Mouse (Mus musculus) forebrain, embryonic 15.5 days (tissue): ENCODE data around the gene Kif5a. TPM values are rescaled to one million over a fixed set of nuclear protein-coding genes. Genes with fewer than 3 reads are reported as not detected.

Experiments used
- ATAC-seq: fragments of 200-750 bp; cut with Nextera tagmentation; replicated peaks from 2 replicates; pipeline ENCODE4 v1.8.0; 2017; ENCODE audit warnings: mild to moderate bottlenecking, moderate TSS enrichment, moderate library complexity
- H3K27ac ChIP-seq: fragments of 300-500 bp; sonication (generic); replicated peaks from 2 replicates; pipeline ENCODE4 v1.5.1; 2015; ENCODE audit warnings: mild to moderate bottlenecking, inconsistent platforms
- H3K27me3 ChIP-seq: fragments of 300-500 bp; sonication (generic); 2 replicates; pipeline ENCODE4 v1.6.1; 2015; ENCODE audit warnings: inconsistent platforms
- H3K36me3 ChIP-seq: fragments of 300-500 bp; sonication (generic); 2 replicates; pipeline ENCODE4 v1.6.1; 2015; ENCODE audit warnings: mild to moderate bottlenecking, inconsistent platforms
- H3K4me1 ChIP-seq: fragments of 300-500 bp; sonication (generic); 2 replicates; pipeline ENCODE4 v1.6.1; 2015; ENCODE audit warnings: inconsistent platforms
- H3K4me2 ChIP-seq: fragments of 300-500 bp; sonication (generic); replicated peaks from 2 replicates; pipeline ENCODE4 v1.6.1; 2015; ENCODE audit warnings: mild to moderate bottlenecking, inconsistent platforms
- H3K4me3 ChIP-seq: fragments of 300-500 bp; sonication (generic); 2 replicates; pipeline ENCODE4 v1.5.1; 2015; ENCODE audit warnings: mild to moderate bottlenecking, inconsistent platforms
- H3K9ac ChIP-seq: fragments of 300-500 bp; sonication (generic); replicated peaks from 2 replicates; pipeline ENCODE4 v1.6.1; 2015; ENCODE audit warnings: mild to moderate bottlenecking, inconsistent platforms
- H3K9me3 ChIP-seq: fragments of 300-500 bp; sonication (generic); 2 replicates; pipeline ENCODE4 v1.6.1; 2016; ENCODE audit warnings: inconsistent platforms
- WGBS: fragments of 180-500 bp; shearing (Covaris S2); methylation state at CpG from one replicate; pipeline ENCODE4 v1.1.7; 2015; ENCODE audit warnings: mixed read lengths; 5-methylcytosine and 5-hydroxymethylcytosine counted together
- polyA plus RNA-seq: library from polyadenylated mRNA; unstranded; fragments of >200 nt; fragmentation: Nextera tagmentation; extraction: Ambion mirVana; gene quantifications from 2 replicates; pipeline ENCODE4 v1.2.1, GENCODE M21; 2015

The Kif5a gene
- polyA plus RNA-seq, 1 experiment from 2014 or later, result 80.6 TPM

GRCm38 (mm10) chr10:127294895-127295510 is 31.9 kb upstream of the Kif5a start:
- H3K36me3 ChIP-seq, result peaks cover 61% of the 10 kb centered on the region
- H3K27me3 ChIP-seq, result no peaks in the 10 kb centered on the region
- 92% methylated on average over 10 of the region's 10 CpGs for WGBS
- no peak overlapping the region for H3K27ac ChIP-seq
- no peak overlapping the region for H3K4me3 ChIP-seq
- H3K9ac ChIP-seq, result no peak overlapping the region
- H3K4me1 ChIP-seq, result peaks cover 17% of the 10 kb centered on the region
- no peaks in the 10 kb centered on the region for H3K9me3 ChIP-seq
- no peak for ATAC-seq
- no peak overlapping the region for H3K4me2 ChIP-seq

- Histone ChIP-seq H3K4me1 (peaks cover 26% of the 10 kb centered on the region), H3K4me2 (no peak overlapping the region), H3K27me3 (no peaks in the 10 kb centered on the region), H3K4me3 (no peak overlapping the region), H3K27ac (no peak overlapping the region), H3K9me3 (no peaks in the 10 kb centered on the region), H3K36me3 (peaks cover 48% of the 10 kb centered on the region), H3K9ac (no peak overlapping the region)
- 88% methylated on average over 3 of the region's 3 CpGs for WGBS
- ATAC-seq, result no peak
Measured at GRCm38 (mm10) chr10:127293590-127294113, 30.5 kb upstream of the Kif5a start.

- Histone ChIP-seq H3K4me1 (peaks cover 27% of the 10 kb centered on the region), H3K27me3 (no peaks in the 10 kb centered on the region), H3K9me3 (no peaks in the 10 kb centered on the region), H3K36me3 (peaks cover 46% of the 10 kb centered on the region), H3K4me2 (no peak overlapping the region), H3K9ac (no peak overlapping the region), H3K4me3 (no peak overlapping the region), H3K27ac (no peak overlapping the region)
- 89% methylated on average over 6 of the region's 6 CpGs for WGBS
- ATAC-seq, result no peak
Measured at GRCm38 (mm10) chr10:127292987-127293538, 29.9 kb upstream of the Kif5a start.

- Histone ChIP-seq H3K4me2 (peak overlapping the region; percentile 91), H3K36me3 (peaks cover 36% of the 10 kb centered on the region), H3K9me3 (no peaks in the 10 kb centered on the region), H3K27ac (no peak overlapping the region; the same call in 1 of the 2 replicates), H3K27me3 (no peaks in the 10 kb centered on the region), H3K4me3 (peak overlapping the region; percentile 65), H3K4me1 (peaks cover 38% of the 10 kb centered on the region), H3K9ac (peak overlapping the region; percentile 70)
- ATAC-seq, result no peak
- WGBS, result 51% methylated on average over 5 of the region's 5 CpGs
Measured at GRCm38 (mm10) chr10:127291881-127292638, 28.9 kb upstream of the Kif5a start.

GRCm38 (mm10) chr10:127290930-127291880 is 28.1 kb upstream of the Kif5a start:
- Histone ChIP-seq H3K27ac (peak overlapping the region; percentile 97), H3K27me3 (no peaks in the 10 kb centered on the region), H3K9me3 (no peaks in the 10 kb centered on the region), H3K9ac (peak overlapping the region; percentile 70), H3K4me3 (peak overlapping the region; percentile 65), H3K4me1 (peaks cover 46% of the 10 kb centered on the region), H3K36me3 (peaks cover 33% of the 10 kb centered on the region), H3K4me2 (peak overlapping the region; percentile 91)
- peak; percentile 62 for ATAC-seq
- WGBS, result 2% methylated on average over 19 of the region's 19 CpGs

GRCm38 (mm10) chr10:127290307-127290929 is 27.3 kb upstream of the Kif5a start:
- peak overlapping the region; percentile 70 for H3K9ac ChIP-seq
- peak overlapping the region; percentile 91 for H3K4me2 ChIP-seq
- ATAC-seq, result peak; percentile 90
- H3K9me3 ChIP-seq, result no peaks in the 10 kb centered on the region
- peaks cover 33% of the 10 kb centered on the region for H3K36me3 ChIP-seq
- peaks cover 53% of the 10 kb centered on the region for H3K4me1 ChIP-seq
- under 1% methylated on average over 43 of the region's 47 CpGs for WGBS
- H3K4me3 ChIP-seq, result peak overlapping the region; percentile 65
- H3K27me3 ChIP-seq, result no peaks in the 10 kb centered on the region
- peak overlapping the region; percentile 97 for H3K27ac ChIP-seq

GRCm38 (mm10) chr10:127289573-127290191 is 26.5 kb upstream of the Kif5a start:
- peaks cover 53% of the 10 kb centered on the region for H3K4me1 ChIP-seq

GRCm38 (mm10) chr10:127288800-127289572 is 25.8 kb upstream of the Kif5a start, which contains the start of gene Mbd6:
Mbd6 (minus strand) TSS chr10:127289018.
- under 1% methylated on average over 41 of the region's 65 CpGs for WGBS
- H3K4me2 ChIP-seq, result peak within 1 kb of the TSS; percentile 91
- peak; percentile 17 for ATAC-seq
- peak within 1 kb of the TSS; percentile 65 for H3K4me3 ChIP-seq
- H3K4me1 ChIP-seq, result peaks cover 53% of the 10 kb centered on the region
- H3K27me3 ChIP-seq, result no peaks in the 10 kb centered on the region
- no peaks in the 10 kb centered on the region for H3K9me3 ChIP-seq
- peaks cover 28% of the 10 kb centered on the region for H3K36me3 ChIP-seq
- peak within 1 kb of the TSS; percentile 97 for H3K27ac ChIP-seq
- H3K9ac ChIP-seq, result peak within 1 kb of the TSS; percentile 70

More at GRCm38 (mm10) chr10:127289573-127290191, 26.5 kb upstream of the Kif5a start:
- Histone ChIP-seq H3K9ac (peak overlapping the region; percentile 70), H3K27me3 (no peaks in the 10 kb centered on the region), H3K4me2 (peak overlapping the region; percentile 91), H3K36me3 (peaks cover 28% of the 10 kb centered on the region), H3K9me3 (no peaks in the 10 kb centered on the region), H3K4me3 (peak overlapping the region; percentile 65), H3K27ac (peak overlapping the region; percentile 97)
- WGBS, result 2% methylated on average over 15 of the region's 15 CpGs
- ATAC-seq, result peak; percentile 20

- H3K4me1 ChIP-seq, result peaks cover 53% of the 10 kb centered on the region
- H3K36me3 ChIP-seq, result peaks cover 29% of the 10 kb centered on the region
- peak; percentile 5; the same call in 1 of the 2 replicates for ATAC-seq
Measured at GRCm38 (mm10) chr10:127288328-127288799, 25.2 kb upstream of the Kif5a start.

GRCm38 (mm10) chr10:127287936-127288293 is 24.8 kb upstream of the Kif5a start:
- Histone ChIP-seq H3K4me3 (peak overlapping the region; percentile 65), H3K4me1 (peaks cover 53% of the 10 kb centered on the region), H3K36me3 (peaks cover 33% of the 10 kb centered on the region), H3K27me3 (no peaks in the 10 kb centered on the region), H3K9me3 (no peaks in the 10 kb centered on the region), H3K27ac (peak overlapping the region; percentile 97), H3K4me2 (peak overlapping the region; percentile 91), H3K9ac (peak overlapping the region; percentile 70)
- ATAC-seq, result no peak
- 0% methylated on average over 3 of the region's 3 CpGs for WGBS

More at GRCm38 (mm10) chr10:127288328-127288799, 25.2 kb upstream of the Kif5a start:
- under 1% methylated on average over 15 of the region's 28 CpGs for WGBS
- Histone ChIP-seq H3K9me3 (no peaks in the 10 kb centered on the region), H3K27ac (peak overlapping the region; percentile 97), H3K9ac (peak overlapping the region; percentile 70), H3K4me2 (peak overlapping the region; percentile 91), H3K4me3 (peak overlapping the region; percentile 65), H3K27me3 (no peaks in the 10 kb centered on the region)
